Mouse (Mus musculus): ENCODE measurements around the gene Cep95. TPM values are rescaled to one million over a fixed set of nuclear protein-coding genes. Genes with fewer than 3 reads are reported as not detected.

Cep95 gene
- polyA plus RNA-seq, 1 experiment from 2014 or later: 19.4 TPM

Small RNA genes lying within 50 kb of the gene (microRNA-seq; reads per million reads assigned to microRNA genes)
- gene Gm25994 (not detected), gene Mir3064 (5.0 reads per million, percentile 33 among the genes with 10 or more reads in this experiment)

Other genes starting within 250 kb of the Cep95 start
- 8.9 and 11.6 TPM in 2 replicates for gene Tex2, start 175.8 kb upstream of the Cep95 start, polyA plus RNA-seq (2014; fragmentation: Nextera tagmentation; extraction: Ambion mirVana)
- 44.3 and 49.9 TPM in 2 replicates for gene Pecam1, start 38.6 kb upstream of the Cep95 start, polyA plus RNA-seq (2014; fragmentation: Nextera tagmentation; extraction: Ambion mirVana)
- 1.6 and 2.1 TPM in 2 replicates for gene Milr1, start 38.0 kb upstream of the Cep95 start, polyA plus RNA-seq (2014; fragmentation: Nextera tagmentation; extraction: Ambion mirVana)
- gene Polg2, start 9.7 kb upstream of the Cep95 start, polyA plus RNA-seq (2014; fragmentation: Nextera tagmentation; extraction: Ambion mirVana): 11.5 and 13.5 TPM in 2 replicates
- gene Ddx5, start 67 bp upstream of the Cep95 start, polyA plus RNA-seq (2014; fragmentation: Nextera tagmentation; extraction: Ambion mirVana): 340 and 353 TPM in 2 replicates
- 17.1 and 19.2 TPM in 2 replicates for gene Smurf2, start 131.5 kb downstream of the Cep95 start, polyA plus RNA-seq (2014; fragmentation: Nextera tagmentation; extraction: Ambion mirVana)
- 416 and 452 TPM in 2 replicates for gene Kpna2, start 210.3 kb downstream of the Cep95 start, polyA plus RNA-seq (2014; fragmentation: Nextera tagmentation; extraction: Ambion mirVana)
- gene 1810010H24Rik, start 236.4 kb downstream of the Cep95 start, polyA plus RNA-seq (2014; fragmentation: Nextera tagmentation; extraction: Ambion mirVana): 1.8 and 2.9 TPM in 2 replicates